Mouse (Mus musculus) macrophage (primary cell): Measurements from ENCODE around the gene Slc1a2. TPM values are rescaled to one million over a fixed set of nuclear protein-coding genes. Genes with fewer than 3 reads are reported as not detected.
A peak's percentile ranks its signal among the peaks of the same experiment; 100 is the strongest.

Experiments used
- H3K27ac ChIP-seq: fragments of 350-480 bp; formaldehyde crosslinking; 2 replicates; pipeline ENCODE4 v1.9.0; 2021
- H3K36me3 ChIP-seq: fragments of 350-480 bp; formaldehyde crosslinking; 2 replicates; pipeline ENCODE4 v1.9.0; 2021; ENCODE audit errors: inconsistent target
- H3K4me3 ChIP-seq: fragments of 350-480 bp; formaldehyde crosslinking; 2 replicates; pipeline ENCODE4 v1.9.0; 2021; ENCODE audit errors: inconsistent target
- H3K79me2 ChIP-seq: fragments of 350-480 bp; formaldehyde crosslinking; 2 replicates; pipeline ENCODE4 v1.9.0; 2021; ENCODE audit errors: inconsistent target
- WGBS: methylation state at CpG from one replicate; pipeline ENCODE4 v1.1.7; 2026; ENCODE audit warnings: inconsistent platforms; ENCODE audit not compliant: missing documents; 5-methylcytosine and 5-hydroxymethylcytosine counted together
- polyA plus RNA-seq: library from polyadenylated mRNA; stranded (reverse); fragments of 250-400 nt; gene quantifications from 3 replicates; pipeline ENCODE4 v1.2.4, GENCODE M21; 2018; ENCODE audit warnings: inconsistent platforms

Slc1a2 gene
- polyA plus RNA-seq, 1 experiment from 2014 or later: 0.03 TPM

- Histone ChIP-seq H3K79me2 (no peaks in the 10 kb centered on the region), H3K27ac (no peak overlapping the region), H3K4me3 (no peak overlapping the region), H3K36me3 (no peaks in the 10 kb centered on the region)
- 64% methylated on average over 3 of the region's 3 CpGs for WGBS
Observed at GRCm38 (mm10) chr2:102747758-102748157, 89.3 kb downstream of the Slc1a2 start.

- Histone ChIP-seq H3K79me2 (no peaks in the 10 kb centered on the region), H3K27ac (no peak overlapping the region), H3K4me3 (no peak overlapping the region), H3K36me3 (no peaks in the 10 kb centered on the region)
- 50% methylated on average over 2 of the region's 2 CpGs for WGBS
Observed at GRCm38 (mm10) chr2:102749926-102750325, 91.5 kb downstream of the Slc1a2 start.

- Histone ChIP-seq H3K79me2 (no peaks in the 10 kb centered on the region), H3K4me3 (no peak overlapping the region), H3K36me3 (no peaks in the 10 kb centered on the region), H3K27ac (peak overlapping the region; percentile 25; the same call in 1 of the 2 replicates)
- WGBS: 0% methylated on average over 1 of the region's 1 CpGs
Observed at GRCm38 (mm10) chr2:102751846-102752245, 93.4 kb downstream of the Slc1a2 start.

GRCm38 (mm10) chr2:102757241-102757860 lies 98.9 kb downstream of the Slc1a2 start:
- Histone ChIP-seq H3K36me3 (no peaks in the 10 kb centered on the region), H3K27ac (no peak overlapping the region), H3K79me2 (no peaks in the 10 kb centered on the region), H3K4me3 (no peak overlapping the region)
- WGBS: 71% methylated on average over 5 of the region's 5 CpGs

- no peaks in the 10 kb centered on the region for H3K36me3 ChIP-seq
- peak overlapping the region; percentile 37; the same call in 1 of the 2 replicates for H3K27ac ChIP-seq
- 91% methylated on average over 5 of the region's 5 CpGs for WGBS
- H3K4me3 ChIP-seq: no peak overlapping the region
- no peaks in the 10 kb centered on the region for H3K79me2 ChIP-seq
Observed at GRCm38 (mm10) chr2:102759479-102759878, 101.0 kb downstream of the Slc1a2 start.

- WGBS: 47% methylated on average over 4 of the region's 5 CpGs
- no peaks in the 10 kb centered on the region for H3K79me2 ChIP-seq
- H3K4me3 ChIP-seq: no peak overlapping the region
- H3K36me3 ChIP-seq: no peaks in the 10 kb centered on the region
- H3K27ac ChIP-seq: peak overlapping the region; percentile 37
Observed at GRCm38 (mm10) chr2:102760284-102761072, 102.0 kb downstream of the Slc1a2 start.

GRCm38 (mm10) chr2:102763176-102763575 lies 104.7 kb downstream of the Slc1a2 start:
- H3K4me3 ChIP-seq: no peak overlapping the region
- WGBS: 98% methylated on average over 3 of the region's 3 CpGs
- no peaks in the 10 kb centered on the region for H3K36me3 ChIP-seq
- H3K27ac ChIP-seq: no peak overlapping the region
- no peaks in the 10 kb centered on the region for H3K79me2 ChIP-seq

GRCm38 (mm10) chr2:102763991-102764390 lies 105.5 kb downstream of the Slc1a2 start:
- Histone ChIP-seq H3K36me3 (no peaks in the 10 kb centered on the region), H3K27ac (no peak overlapping the region), H3K4me3 (no peak overlapping the region), H3K79me2 (no peaks in the 10 kb centered on the region)
- WGBS: 92% methylated on average over 2 of the region's 2 CpGs

- no peak overlapping the region for H3K4me3 ChIP-seq
- H3K79me2 ChIP-seq: no peaks in the 10 kb centered on the region
- no peak overlapping the region for H3K27ac ChIP-seq
- H3K36me3 ChIP-seq: no peaks in the 10 kb centered on the region
- 83% methylated on average over 8 of the region's 8 CpGs for WGBS
Observed at GRCm38 (mm10) chr2:102764602-102765374, 106.3 kb downstream of the Slc1a2 start.

GRCm38 (mm10) chr2:102768267-102768666 lies 109.8 kb downstream of the Slc1a2 start:
- Histone ChIP-seq H3K27ac (no peak overlapping the region), H3K79me2 (no peaks in the 10 kb centered on the region), H3K4me3 (no peak overlapping the region), H3K36me3 (no peaks in the 10 kb centered on the region)
- 81% methylated on average over 3 of the region's 3 CpGs for WGBS

- no peaks in the 10 kb centered on the region for H3K79me2 ChIP-seq
- H3K27ac ChIP-seq: no peak overlapping the region
- WGBS: 100% methylated on average over 1 of the region's 1 CpGs
- H3K4me3 ChIP-seq: no peak overlapping the region
- H3K36me3 ChIP-seq: no peaks in the 10 kb centered on the region
Observed at GRCm38 (mm10) chr2:102771304-102771703, 112.8 kb downstream of the Slc1a2 start.

- WGBS: 97% methylated on average over 5 of the region's 5 CpGs
- no peak overlapping the region for H3K4me3 ChIP-seq
- no peaks in the 10 kb centered on the region for H3K36me3 ChIP-seq
- no peaks in the 10 kb centered on the region for H3K79me2 ChIP-seq
- no peak overlapping the region for H3K27ac ChIP-seq
Observed at GRCm38 (mm10) chr2:102772276-102772675, 113.8 kb downstream of the Slc1a2 start.

GRCm38 (mm10) chr2:102774700-102775099 lies 116.2 kb downstream of the Slc1a2 start:
- 84% methylated on average over 4 of the region's 4 CpGs for WGBS
- no peak overlapping the region for H3K27ac ChIP-seq
- H3K4me3 ChIP-seq: no peak overlapping the region
- H3K79me2 ChIP-seq: no peaks in the 10 kb centered on the region
- no peaks in the 10 kb centered on the region for H3K36me3 ChIP-seq

GRCm38 (mm10) chr2:102775561-102775960 lies 117.1 kb downstream of the Slc1a2 start:
- 100% methylated on average over 1 of the region's 1 CpGs for WGBS
- no peak overlapping the region for H3K27ac ChIP-seq
- H3K4me3 ChIP-seq: no peak overlapping the region
- no peaks in the 10 kb centered on the region for H3K79me2 ChIP-seq
- H3K36me3 ChIP-seq: no peaks in the 10 kb centered on the region

- Histone ChIP-seq H3K36me3 (no peaks in the 10 kb centered on the region), H3K27ac (no peak overlapping the region), H3K4me3 (no peak overlapping the region), H3K79me2 (no peaks in the 10 kb centered on the region)
- 97% methylated on average over 3 of the region's 3 CpGs for WGBS
Observed at GRCm38 (mm10) chr2:102778208-102778607, 119.7 kb downstream of the Slc1a2 start.
